Mouse (Mus musculus) heart, embryonic 15.5 days (tissue): ENCODE measurements around the gene Klhl31. TPM values are rescaled to one million over a fixed set of nuclear protein-coding genes. Genes with fewer than 3 reads are reported as not detected.
A peak's percentile ranks its signal among the peaks of the same experiment; 100 is the strongest.

ENCODE experiments used
- ATAC-seq: fragments of 200-750 bp; cut with Nextera tagmentation; replicated peaks from 2 replicates; pipeline ENCODE4 v1.8.0; 2017; ENCODE audit warnings: low read depth, moderate TSS enrichment; ENCODE audit not compliant: insufficient number of reproducible peaks, insufficient read depth, low FRiP score
- H3K27ac ChIP-seq: fragments of 300-500 bp; sonication (generic); 2 replicates; pipeline ENCODE4 v1.5.1; 2015; ENCODE audit warnings: mild to moderate bottlenecking, inconsistent platforms
- H3K27me3 ChIP-seq: fragments of 300-500 bp; sonication (generic); 2 replicates; pipeline ENCODE4 v1.6.1; 2015; ENCODE audit warnings: inconsistent platforms
- H3K36me3 ChIP-seq: fragments of 300-500 bp; sonication (generic); 2 replicates; pipeline ENCODE4 v1.6.1; 2015; ENCODE audit warnings: mild to moderate bottlenecking, inconsistent platforms
- H3K4me1 ChIP-seq: fragments of 300-500 bp; sonication (generic); replicated peaks from 2 replicates; pipeline ENCODE4 v1.6.1; 2015; ENCODE audit warnings: inconsistent platforms
- H3K4me2 ChIP-seq: fragments of 300-500 bp; sonication (generic); 2 replicates; pipeline ENCODE4 v1.6.1; 2015; ENCODE audit warnings: inconsistent platforms, mild to moderate bottlenecking, moderate library complexity
- H3K4me3 ChIP-seq: fragments of 300-500 bp; sonication (generic); 2 replicates; pipeline ENCODE4 v1.5.1; 2015; ENCODE audit warnings: mild to moderate bottlenecking, inconsistent platforms
- H3K9ac ChIP-seq: fragments of 300-500 bp; sonication (generic); 2 replicates; pipeline ENCODE4 v1.6.1; 2015; ENCODE audit warnings: mild to moderate bottlenecking, inconsistent platforms
- H3K9me3 ChIP-seq: fragments of 300-500 bp; sonication (generic); replicated peaks from 2 replicates; pipeline ENCODE4 v1.6.1; 2016; ENCODE audit warnings: inconsistent platforms
- WGBS: fragments of 180-500 bp; shearing (Covaris S2); methylation state at CpG from one replicate; pipeline ENCODE4 v1.1.7; 2015; ENCODE audit warnings: mixed read lengths; 5-methylcytosine and 5-hydroxymethylcytosine counted together
- polyA plus RNA-seq: library from polyadenylated mRNA; unstranded; fragments of >200 nt; fragmentation: Nextera tagmentation; extraction: Ambion mirVana; gene quantifications from 2 replicates; pipeline ENCODE4 v1.2.1, GENCODE M21; 2015

Klhl31 gene
- polyA plus RNA-seq, 1 experiment from 2014 or later, result 52.1 TPM

DNA sequence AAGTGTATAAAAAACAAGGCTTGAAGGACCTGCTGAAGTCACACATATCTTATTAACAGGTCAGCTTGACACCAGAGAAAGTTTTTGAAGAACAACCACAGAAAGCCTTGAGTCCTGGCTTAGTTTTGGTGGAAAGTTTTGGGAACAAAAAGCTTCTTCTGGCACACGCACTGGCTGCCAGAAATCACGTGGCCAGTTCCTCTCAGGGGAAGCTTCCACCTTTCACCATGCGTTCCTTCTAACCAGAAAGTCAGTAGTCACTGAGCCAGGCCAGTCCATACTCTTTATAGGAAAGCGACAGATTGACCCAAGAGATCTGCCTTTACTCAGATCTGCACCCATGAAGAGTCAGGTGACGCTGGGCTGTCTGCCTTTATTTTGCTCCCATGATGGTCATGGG lies 12.1 kb upstream of the Klhl31 start:
- Histone ChIP-seq H3K4me2 (no peak overlapping the region), H3K9ac (no peak overlapping the region), H3K4me3 (no peak overlapping the region), H3K4me1 (peaks cover 15% of the 10 kb centered on the region), H3K27ac (no peak overlapping the region), H3K9me3 (no peaks in the 10 kb centered on the region), H3K27me3 (no peaks in the 10 kb centered on the region), H3K36me3 (no peaks in the 10 kb centered on the region)
- 78% methylated on average over 5 of the region's 5 CpGs for WGBS
- ATAC-seq, result no peak

- ATAC-seq, result peak; percentile 86; the same call in 1 of the 2 replicates
- 41% methylated on average over 10 of the region's 10 CpGs for WGBS
- no peak overlapping the region for H3K9ac ChIP-seq
Observed at GRCm38 (mm10) chr9:77628676-77629075, 7.6 kb upstream of the Klhl31 start.

DNA sequence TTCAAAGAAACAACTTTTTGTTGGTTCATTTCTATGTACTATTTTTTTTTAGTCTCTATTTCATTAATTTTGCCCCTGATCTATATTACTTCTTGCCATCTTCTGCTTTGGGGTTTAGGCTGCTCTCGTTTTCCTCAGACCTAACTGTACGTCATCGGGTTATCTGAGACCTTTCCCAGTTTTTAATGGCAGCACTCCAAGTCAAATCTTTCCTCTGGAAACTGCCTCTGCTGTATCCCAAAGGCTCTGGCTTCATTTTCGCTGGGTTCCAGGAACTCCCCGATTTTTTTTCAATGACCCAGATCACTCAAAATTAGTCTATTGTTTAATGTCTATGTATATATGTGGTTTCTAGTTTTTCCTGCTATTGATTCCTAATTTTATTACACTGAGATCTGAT lies 6.6 kb upstream of the Klhl31 start:
- H3K4me2 ChIP-seq, result no peak overlapping the region
- WGBS, result 28% methylated on average over 5 of the region's 5 CpGs
- no peak overlapping the region for H3K9ac ChIP-seq
- peaks cover 20% of the 10 kb centered on the region for H3K4me1 ChIP-seq
- H3K36me3 ChIP-seq, result no peaks in the 10 kb centered on the region
- no peaks in the 10 kb centered on the region for H3K9me3 ChIP-seq
- no peaks in the 10 kb centered on the region for H3K27me3 ChIP-seq
- ATAC-seq, result no peak
- peak overlapping the region; percentile 64; the same call in 1 of the 2 replicates for H3K27ac ChIP-seq
- H3K4me3 ChIP-seq, result no peak overlapping the region

More at GRCm38 (mm10) chr9:77628676-77629075, 7.6 kb upstream of the Klhl31 start:
- peaks cover 20% of the 10 kb centered on the region for H3K4me1 ChIP-seq
- no peaks in the 10 kb centered on the region for H3K9me3 ChIP-seq
- no peaks in the 10 kb centered on the region for H3K27me3 ChIP-seq
- H3K4me2 ChIP-seq, result no peak overlapping the region
- no peaks in the 10 kb centered on the region for H3K36me3 ChIP-seq
- H3K4me3 ChIP-seq, result no peak overlapping the region
- peak overlapping the region; percentile 64 for H3K27ac ChIP-seq

GRCm38 (mm10) chr9:77630764-77631163 lies 5.5 kb upstream of the Klhl31 start:
- Histone ChIP-seq H3K27ac (no peak overlapping the region), H3K9me3 (no peaks in the 10 kb centered on the region), H3K9ac (no peak overlapping the region), H3K27me3 (no peaks in the 10 kb centered on the region), H3K4me1 (peaks cover 20% of the 10 kb centered on the region), H3K36me3 (no peaks in the 10 kb centered on the region), H3K4me3 (no peak overlapping the region), H3K4me2 (no peak overlapping the region)
- ATAC-seq, result no peak
- WGBS, result 52% methylated on average over 7 of the region's 7 CpGs

DNA sequence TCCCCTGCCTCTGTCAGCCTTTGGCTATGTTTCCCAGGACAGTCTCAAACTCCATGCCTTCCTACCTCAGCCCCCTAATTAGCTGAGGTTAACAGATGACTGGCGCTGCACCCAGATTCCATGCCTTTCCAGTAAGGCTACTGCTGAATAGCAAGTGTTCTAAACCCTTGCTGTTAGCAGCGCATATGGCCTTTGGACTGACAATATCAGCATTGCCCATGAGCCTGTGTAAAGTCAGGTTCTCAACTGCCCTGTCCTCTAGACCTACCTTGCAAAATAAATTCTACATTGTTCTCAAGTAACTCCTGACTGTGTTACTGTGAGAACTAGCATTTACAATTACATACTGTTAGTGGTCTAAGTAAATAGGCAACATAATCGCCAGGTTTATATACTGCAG lies 3.9 kb upstream of the Klhl31 start:
- no peak overlapping the region for H3K9ac ChIP-seq
- no peak for ATAC-seq
- H3K36me3 ChIP-seq, result no peaks in the 10 kb centered on the region
- H3K4me2 ChIP-seq, result no peak overlapping the region
- H3K27ac ChIP-seq, result no peak overlapping the region
- H3K27me3 ChIP-seq, result no peaks in the 10 kb centered on the region
- WGBS, result 87% methylated on average over 3 of the region's 3 CpGs
- peaks cover 23% of the 10 kb centered on the region for H3K4me1 ChIP-seq
- no peaks in the 10 kb centered on the region for H3K9me3 ChIP-seq
- H3K4me3 ChIP-seq, result no peak overlapping the region

- peaks cover 6% of the 10 kb centered on the region; the same call in 1 of the 2 replicates for H3K4me1 ChIP-seq
- H3K4me3 ChIP-seq, result peak overlapping the region; percentile 48; the same call in 1 of the 2 replicates
- peak overlapping the region; percentile 47 for H3K4me2 ChIP-seq
- peak overlapping the region; percentile 96 for H3K27ac ChIP-seq
- H3K36me3 ChIP-seq, result no peaks in the 10 kb centered on the region
- whole genome bisulfite sequencing, result 47% methylated on average over 5 of the region's 5 CpGs
- no peaks in the 10 kb centered on the region for H3K9me3 ChIP-seq
- no peaks in the 10 kb centered on the region for H3K27me3 ChIP-seq
- no peak for ATAC-seq
- H3K9ac ChIP-seq, result peak overlapping the region; percentile 53
Observed at GRCm38 (mm10) chr9:77636003-77636402, 297 bp upstream of the Klhl31 start.

- Histone ChIP-seq H3K4me3 (peak overlapping the region; percentile 48), H3K27ac (peak overlapping the region; percentile 96), H3K4me1 (0 out of 2 replicates have a peak, but pooled peaks cover 6% of the 10 kb centered on the region), H3K9ac (peak overlapping the region; percentile 20), H3K36me3 (no peaks in the 10 kb centered on the region), H3K4me2 (peak overlapping the region; percentile 63), H3K9me3 (no peaks in the 10 kb centered on the region), H3K27me3 (no peaks in the 10 kb centered on the region)
- peak; percentile 72 for ATAC-seq
- 21% methylated on average over 10 of the region's 10 CpGs for WGBS
Observed at GRCm38 (mm10) chr9:77637357-77637756, 1.1 kb downstream of the Klhl31 start.

DNA sequence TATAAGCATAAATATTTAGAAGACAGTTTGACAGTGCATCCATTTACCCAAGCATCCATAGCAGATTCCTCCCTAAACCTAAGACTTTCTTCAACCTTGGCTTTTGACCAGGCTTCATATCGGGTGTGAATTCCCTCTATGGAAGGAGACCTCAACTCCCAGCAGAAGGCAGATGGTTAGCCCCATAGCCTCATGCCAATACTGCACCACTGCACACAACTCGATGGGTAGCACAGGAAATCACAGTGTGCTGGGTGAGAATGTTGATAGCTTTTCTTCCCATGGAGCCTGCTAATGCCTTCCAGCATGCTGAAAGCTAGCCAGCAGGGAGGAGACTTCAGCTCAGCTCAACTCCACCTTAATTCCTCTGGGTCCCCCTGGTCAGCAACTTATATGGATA lies 8.9 kb downstream of the Klhl31 start:
- H3K4me1 ChIP-seq, result no peaks in the 10 kb centered on the region
- no peaks in the 10 kb centered on the region for H3K36me3 ChIP-seq
- H3K9ac ChIP-seq, result no peak overlapping the region
- H3K27me3 ChIP-seq, result no peaks in the 10 kb centered on the region
- H3K27ac ChIP-seq, result no peak overlapping the region
- no peak for ATAC-seq
- H3K4me2 ChIP-seq, result no peak overlapping the region
- no peak overlapping the region for H3K4me3 ChIP-seq
- H3K9me3 ChIP-seq, result no peaks in the 10 kb centered on the region
- 47% methylated on average over 2 of the region's 2 CpGs for WGBS

DNA sequence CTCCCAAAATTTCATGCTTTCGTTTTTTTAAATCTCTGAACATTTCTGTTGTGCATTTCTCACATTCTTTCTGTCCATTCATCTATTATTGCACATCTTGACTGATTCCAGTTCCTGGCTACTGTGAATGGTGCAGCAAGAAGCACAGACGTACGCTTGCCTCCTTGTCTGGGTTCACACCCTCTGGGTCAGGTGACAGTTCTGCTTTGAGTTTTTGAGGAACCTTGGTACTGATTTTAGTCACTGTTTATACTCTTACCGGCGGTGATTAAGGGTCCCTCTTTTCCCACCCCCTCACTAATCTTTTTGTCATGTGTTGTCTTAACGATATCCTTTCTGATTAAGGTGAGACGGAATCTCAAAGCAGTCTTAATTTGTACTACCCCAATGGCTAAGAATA lies 15.5 kb downstream of the Klhl31 start:
- H3K4me1 ChIP-seq, result peaks cover 10% of the 10 kb centered on the region
- 64% methylated on average over 7 of the region's 7 CpGs for WGBS
- H3K9ac ChIP-seq, result no peak overlapping the region
- no peak overlapping the region for H3K4me2 ChIP-seq
- H3K36me3 ChIP-seq, result no peaks in the 10 kb centered on the region; the same call in 1 of the 2 replicates
- no peak overlapping the region for H3K4me3 ChIP-seq
- no peaks in the 10 kb centered on the region for H3K27me3 ChIP-seq
- H3K9me3 ChIP-seq, result no peaks in the 10 kb centered on the region
- H3K27ac ChIP-seq, result no peak overlapping the region
- ATAC-seq, result no peak

DNA sequence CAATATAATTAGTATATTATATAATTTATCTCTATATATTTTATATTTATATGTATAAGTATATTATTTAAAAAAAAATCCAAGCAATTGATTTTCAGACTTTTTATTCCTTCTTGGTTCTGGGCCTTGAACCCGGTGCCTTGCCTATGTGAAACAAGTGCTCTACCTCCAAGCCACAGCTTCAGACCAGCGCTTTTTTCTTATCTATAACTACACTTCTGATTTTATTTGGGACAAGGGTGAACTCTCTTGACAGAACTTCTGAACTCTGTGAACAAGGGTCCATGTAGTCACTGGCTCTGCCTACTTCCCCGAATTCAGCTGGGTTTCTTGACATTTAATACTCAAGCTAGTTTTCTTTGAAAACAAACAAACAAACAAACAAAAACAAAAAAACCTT lies 17.6 kb downstream of the Klhl31 start:
- Histone ChIP-seq H3K4me3 (no peak overlapping the region), H3K9ac (no peak overlapping the region), H3K36me3 (no peaks in the 10 kb centered on the region; the same call in 1 of the 2 replicates), H3K27me3 (no peaks in the 10 kb centered on the region), H3K4me1 (peaks cover 10% of the 10 kb centered on the region), H3K9me3 (no peaks in the 10 kb centered on the region), H3K4me2 (no peak overlapping the region), H3K27ac (no peak overlapping the region)
- 77% methylated on average over 3 of the region's 3 CpGs for WGBS
- ATAC-seq, result no peak

- Histone ChIP-seq H3K9me3 (no peaks in the 10 kb centered on the region), H3K27ac (no peak overlapping the region), H3K4me1 (peaks cover 10% of the 10 kb centered on the region), H3K36me3 (no peaks in the 10 kb centered on the region; the same call in 1 of the 2 replicates), H3K4me3 (peak overlapping the region; percentile 56), H3K27me3 (no peaks in the 10 kb centered on the region), H3K9ac (peak overlapping the region; percentile 49), H3K4me2 (peak overlapping the region; percentile 96)
- ATAC-seq, result peak; percentile 66
- WGBS, result 2% methylated on average over 85 of the region's 85 CpGs
Observed at GRCm38 (mm10) chr9:77655181-77655934, 19.1 kb downstream of the Klhl31 start.

GRCm38 (mm10) chr9:77655935-77656288 lies 19.6 kb downstream of the Klhl31 start:
- Histone ChIP-seq H3K4me3 (peak overlapping the region; percentile 56), H3K4me1 (peaks cover 10% of the 10 kb centered on the region), H3K27ac (no peak overlapping the region), H3K9me3 (no peaks in the 10 kb centered on the region), H3K9ac (no peak overlapping the region), H3K4me2 (peak overlapping the region; percentile 96), H3K27me3 (no peaks in the 10 kb centered on the region), H3K36me3 (no peaks in the 10 kb centered on the region; the same call in 1 of the 2 replicates)
- ATAC-seq, result 0 out of 2 replicates have a peak, but pooled peaks have one; percentile 66
- 4% methylated on average over 7 of the region's 7 CpGs for WGBS
